Mouse (Mus musculus): ENCODE results near the gene Tenm4.

- no peak for TF ChIP-seq CTCF (IDR thresholded peaks at IDR 0.05)
- TF ChIP-seq EP300 (IDR thresholded peaks at IDR 0.05) = no peak
Observed at GRCm38 (mm10) chr7:96806561-96806960, 635.5 kb downstream of the Tenm4 start.

All from lung, postnatal 0 days (tissue).